Mouse (Mus musculus) mouse trophoblast stem cell (cell line): Measurements from ENCODE around the gene Hfe.
"Not testable (repeated sequence)": the region's sequence is repeated elsewhere in the genome, so short reads cannot be mapped to it uniquely, and the experiment has no call there.

Experiments
- in situ Hi-C, 2 experiments: fragments of 300-500 bp; cut with MseI, MboI; formaldehyde crosslinking; loops; 2 replicates in 1 of 2; 3 replicates in 1 of 2; pipeline ENCODE4 v1.15.1; 2025

Gene Hfe

GRCm38 (mm10) chr13:23687907-23688306, 22.7 kb downstream of the Hfe start:
- in situ Hi-C loops: no loop called here

GRCm38 (mm10) chr13:23687181-23687580, 23.5 kb downstream of the Hfe start:
- in situ Hi-C loops: no loop called here

GRCm38 (mm10) chr13:23685966-23686365, 24.7 kb downstream of the Hfe start:
- in situ Hi-C loops: no loop called here

GRCm38 (mm10) chr13:23685121-23685861, 25.4 kb downstream of the Hfe start:
- in situ Hi-C loops: no loop called here

- in situ Hi-C loops: not testable (repeated sequence)
These were observed 26.2 kb downstream of the Hfe start for GRCm38 (mm10) chr13:23684295-23684945.

GRCm38 (mm10) chr13:23683755-23684281, 26.8 kb downstream of the Hfe start, which contains the start of the genes Hist1h2ac and Hist1h2bc:
Hist1h2ac (minus strand) TSS chr13:23683948.
Hist1h2bc (plus strand) TSS chr13:23684199.
- in situ Hi-C loops: no loop called here

- in situ Hi-C loops: not testable (repeated sequence)
These were observed 27.5 kb downstream of the Hfe start for GRCm38 (mm10) chr13:23682947-23683754.

GRCm38 (mm10) chr13:23682623-23682946, 28.1 kb downstream of the Hfe start:
- in situ Hi-C loops: no loop called here

- in situ Hi-C loops: no loop called here
These were observed 28.6 kb downstream of the Hfe start for GRCm38 (mm10) chr13:23681990-23682582.

GRCm38 (mm10) chr13:23662536-23662935, 48.1 kb downstream of the Hfe start:
- in situ Hi-C loops: no loop called here

- in situ Hi-C loops: no loop called here
These were observed 50.9 kb downstream of the Hfe start for GRCm38 (mm10) chr13:23659636-23660366.
